Mouse (Mus musculus) cerebellum, adult 2 months (tissue): Measurements from ENCODE around the gene Vamp2.

Experiments
- CTCF ChIP-seq: fragments of 200-500 bp; IDR thresholded peaks from 2 replicates; pipeline ENCODE4 v1.5.1; 2011; ENCODE audit warnings: low read depth, mild to moderate bottlenecking, control low read depth, low read length, moderate library complexity, borderline replicate concordance; ENCODE audit not compliant: insufficient read depth
- POLR2A ChIP-seq: fragments of 200-500 bp; IDR thresholded peaks from 2 replicates; pipeline ENCODE4 v1.6.1; 2011; ENCODE audit warnings: low read length, control low read depth, borderline replicate concordance; ENCODE audit not compliant: insufficient read depth

GRCm38 (mm10) chr11:69088103-69088855 lies at the start of gene Vamp2:
- no peak for TF ChIP-seq CTCF
- peak; percentile 79 for TF ChIP-seq POLR2A
